Mouse (Mus musculus) layer of hippocampus, adult 8-10 months (tissue): ENCODE results near the gene Ahsa1. TPM values are rescaled to one million over a fixed set of nuclear protein-coding genes. Genes with fewer than 3 reads are reported as not detected.
A peak's percentile ranks its signal among the peaks of the same experiment; 100 is the strongest.
"Not testable (repeated sequence)": the region's sequence is repeated elsewhere in the genome, so short reads cannot be mapped to it uniquely, and the experiment has no call there.

ENCODE experiments used
- DNase-seq, 2 experiments: peaks; one replicate each; pipeline ENCODE4 v3.0.0; 2022; ENCODE audit warnings: low spot score in 2 of 2
- total RNA-seq, 4 experiments: library from RNA; stranded (reverse); gene quantifications; 2 replicates each; pipeline ENCODE4 v1.2.4; 2022

Ahsa1 gene
- total RNA-seq: 100 to 1,000 TPM; 150 to 192 (median 175) TPM

- DNase-seq: peak; percentile 93 to 95
These were observed at the start of gene Ahsa1, which contains the start of gene Vipas39 for GRCm38 (mm10) chr12:87266108-87266826. Ahsa1 (plus strand) TSS chr12:87266479. Vipas39 (minus strand) TSS chr12:87266256.

GRCm38 (mm10) chr12:87217596-87217995 lies 48.7 kb upstream of the Ahsa1 start:
- no peak for DNase-seq

- no peak for DNase-seq
These were observed 46.9 kb upstream of the Ahsa1 start for GRCm38 (mm10) chr12:87219362-87219761.

DNA sequence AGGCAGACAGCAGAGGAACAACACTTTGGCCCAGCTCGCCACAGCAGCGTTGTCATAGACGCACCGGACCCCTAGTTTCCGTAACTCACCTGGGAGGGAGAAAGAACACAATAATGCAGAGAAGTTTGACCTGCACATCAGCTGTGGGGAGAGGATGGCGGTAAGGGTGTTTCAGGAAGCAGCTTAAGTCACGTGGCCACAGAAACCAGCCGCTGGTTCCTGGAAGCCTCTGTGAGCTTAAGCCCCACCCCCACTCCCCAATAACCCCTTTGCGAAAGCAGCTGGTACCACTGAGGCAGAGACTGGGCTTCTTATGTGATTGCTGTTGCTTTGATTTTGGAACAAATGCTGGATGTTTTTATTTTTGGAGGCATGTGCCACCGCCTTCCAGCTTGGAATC lies 41.3 kb upstream of the Ahsa1 start:
- DNase-seq: no peak

DNA sequence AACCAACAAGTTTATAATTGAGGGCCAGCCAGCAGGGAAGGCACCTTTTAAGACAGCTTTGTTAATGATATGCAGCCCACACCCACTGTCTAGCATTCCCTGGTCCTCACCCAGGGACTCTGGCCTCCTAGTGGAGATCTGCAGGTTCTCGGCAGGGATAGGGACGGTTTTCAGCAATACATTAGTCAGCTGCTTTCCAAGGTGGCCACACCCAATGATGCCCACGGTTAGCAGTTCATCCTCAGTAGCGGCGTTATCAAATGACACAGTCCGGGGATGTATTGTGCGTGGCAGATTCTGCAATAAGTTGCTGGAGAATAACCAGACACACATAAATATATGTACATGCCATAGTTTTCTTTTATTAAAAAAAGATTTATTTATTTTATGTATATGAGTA lies 39.5 kb upstream of the Ahsa1 start:
- no peak for DNase-seq

DNA sequence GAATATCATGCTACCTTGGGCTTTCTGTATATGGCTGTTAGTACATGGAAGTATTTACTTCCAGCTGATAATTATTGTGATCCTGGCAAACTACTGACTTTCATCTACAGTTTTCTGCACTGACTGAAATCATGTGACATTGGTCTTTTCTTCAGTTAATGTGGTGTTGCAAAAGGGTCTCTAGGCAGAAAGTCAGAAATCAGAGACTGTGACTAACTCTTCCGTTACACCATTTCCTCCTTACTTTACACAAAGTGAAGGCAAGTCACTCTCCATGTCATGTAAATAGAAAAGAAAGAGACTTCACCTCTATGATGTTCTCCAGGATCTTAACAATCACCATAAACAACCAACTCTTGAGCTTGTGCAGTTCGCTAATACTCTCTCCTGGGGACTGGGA lies 36.6 kb upstream of the Ahsa1 start:
- DNase-seq: no peak

DNA sequence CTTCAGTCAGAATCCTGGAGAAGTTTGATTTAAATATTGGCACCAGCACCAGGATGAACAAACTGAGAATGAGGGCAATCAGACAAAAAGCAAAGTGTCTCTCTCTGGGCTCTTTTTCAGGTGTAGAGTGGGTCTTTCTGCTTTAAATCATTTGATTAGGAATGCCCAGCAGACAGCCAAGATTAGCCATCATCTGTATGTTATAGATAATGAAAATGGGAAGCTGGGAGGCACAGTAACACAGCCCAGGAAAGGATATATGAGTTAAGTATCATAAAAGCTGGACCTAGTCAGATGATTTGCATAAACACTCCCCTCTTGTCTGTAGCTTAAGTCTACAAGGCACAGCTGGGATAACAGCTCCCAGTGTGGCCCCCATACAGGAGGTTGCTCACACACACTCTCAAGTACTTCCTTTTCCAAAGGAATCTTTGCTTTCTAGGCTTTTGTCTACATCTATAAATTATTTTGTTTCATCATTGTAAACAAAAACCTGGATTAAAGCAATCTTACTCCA lies 35.8 kb upstream of the Ahsa1 start:
- no peak for DNase-seq

- no peak for DNase-seq
These were observed 29.3 kb upstream of the Ahsa1 start for GRCm38 (mm10) chr12:87236882-87237483.

DNA sequence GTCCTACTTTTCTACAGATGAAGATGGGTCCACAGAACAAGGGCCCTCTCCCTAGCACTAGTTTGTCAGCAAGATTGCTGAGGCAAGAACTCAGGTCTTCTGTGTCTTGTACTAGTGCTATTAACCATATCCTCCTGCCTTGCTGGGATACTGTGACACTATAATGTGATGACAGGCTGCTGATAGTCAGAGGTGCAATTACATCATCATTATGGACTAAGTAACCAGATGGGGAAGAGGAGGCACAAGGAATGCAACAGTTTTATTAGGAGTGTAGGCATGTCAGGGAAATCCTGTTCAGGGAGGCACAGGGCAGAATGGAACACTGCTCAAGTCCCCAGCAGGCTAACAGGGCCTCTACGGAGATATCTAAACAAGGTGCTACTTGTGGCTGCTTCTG lies 27.6 kb upstream of the Ahsa1 start, which contains the start of gene Noxred1:
Gene Noxred1 (minus strand): TSS at position 101 of the 400 bp plus-strand sequence.
- DNase-seq: no peak

- DNase-seq: no peak
These were observed 16.1 kb upstream of the Ahsa1 start for GRCm38 (mm10) chr12:87250161-87250560.

- DNase-seq: no peak
These were observed 12.4 kb upstream of the Ahsa1 start for GRCm38 (mm10) chr12:87253878-87254277.

DNA sequence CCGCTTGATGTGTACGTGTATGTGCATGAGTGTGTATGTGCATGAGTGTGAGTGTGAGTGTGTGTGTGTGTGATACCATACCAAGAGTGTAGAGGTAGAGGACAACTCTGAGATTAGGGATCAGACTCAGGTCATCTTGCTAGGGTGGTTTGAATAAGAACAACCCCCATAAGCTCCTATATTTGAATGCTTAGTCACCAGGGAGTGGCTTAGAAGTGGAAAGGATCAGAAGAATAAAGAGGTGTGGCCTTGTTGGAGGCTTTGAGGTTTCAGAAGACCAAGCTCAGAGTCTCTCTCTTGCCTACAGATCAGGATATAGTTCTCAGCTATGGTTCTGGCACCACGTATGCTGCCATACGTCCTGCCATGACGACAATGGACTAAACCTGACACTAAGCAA lies 9.7 kb upstream of the Ahsa1 start:
- no peak for DNase-seq

DNA sequence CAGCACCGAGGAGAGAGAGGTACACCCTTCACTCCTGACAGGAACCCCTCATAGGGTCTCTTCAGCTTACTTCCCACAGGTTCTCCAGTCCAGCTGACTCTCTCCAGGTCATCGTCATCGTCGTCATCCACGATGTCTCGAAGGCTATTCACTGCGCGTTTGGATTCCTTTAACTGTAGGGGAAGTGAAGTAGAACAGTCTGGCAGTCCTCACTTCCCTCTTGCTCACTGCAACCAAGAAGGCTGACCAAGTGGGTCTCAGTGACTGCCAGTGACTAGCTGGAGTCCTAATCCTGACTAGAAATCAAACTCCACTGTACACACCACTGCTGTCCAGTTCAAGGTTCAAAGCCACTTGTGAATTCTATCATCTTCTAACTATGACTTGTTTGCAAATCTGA lies 5.7 kb upstream of the Ahsa1 start:
- DNase-seq: no peak

- no peak for DNase-seq
These were observed 835 bp upstream of the Ahsa1 start for GRCm38 (mm10) chr12:87265444-87265843.

DNA sequence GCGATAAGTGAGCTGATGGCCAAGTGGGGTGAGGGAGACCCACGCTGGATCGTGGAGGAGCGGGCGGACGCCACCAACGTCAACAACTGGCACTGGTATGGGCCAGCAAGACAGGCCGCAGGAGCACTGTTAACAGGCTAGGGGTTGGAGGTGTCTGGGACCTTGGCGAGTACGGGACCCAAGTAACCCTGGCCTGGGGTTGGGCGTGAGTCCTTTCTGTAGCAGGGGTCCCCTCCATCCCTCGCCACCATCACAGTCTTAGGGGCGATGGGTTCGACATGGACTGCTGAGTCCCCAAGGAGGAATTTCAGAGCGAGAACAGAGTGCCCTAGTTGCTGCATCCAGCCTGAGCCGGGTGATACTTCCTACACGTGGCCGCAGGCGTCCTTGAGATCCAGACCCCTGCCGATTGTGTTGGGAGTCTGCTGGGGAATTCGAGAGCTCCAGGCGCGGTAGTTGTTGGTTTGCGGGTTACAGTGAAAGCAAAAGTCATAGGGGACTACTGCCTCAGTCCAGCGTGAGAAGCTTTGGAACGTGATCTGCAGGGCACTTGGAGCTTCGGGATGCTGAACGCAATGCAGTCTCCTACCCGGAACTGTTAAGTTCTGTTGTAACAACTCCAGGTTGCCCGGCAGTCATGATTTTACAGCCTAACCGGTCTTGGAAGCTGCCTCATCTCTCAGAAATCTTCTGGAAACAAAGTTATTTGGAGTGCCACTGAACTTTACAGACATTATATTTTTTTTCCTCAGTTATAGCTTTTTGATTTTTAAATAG lies 736 bp downstream of the Ahsa1 start:
- DNase-seq: no peak

GRCm38 (mm10) chr12:87267682-87268081 lies 1.4 kb downstream of the Ahsa1 start:
- no peak for DNase-seq

DNA sequence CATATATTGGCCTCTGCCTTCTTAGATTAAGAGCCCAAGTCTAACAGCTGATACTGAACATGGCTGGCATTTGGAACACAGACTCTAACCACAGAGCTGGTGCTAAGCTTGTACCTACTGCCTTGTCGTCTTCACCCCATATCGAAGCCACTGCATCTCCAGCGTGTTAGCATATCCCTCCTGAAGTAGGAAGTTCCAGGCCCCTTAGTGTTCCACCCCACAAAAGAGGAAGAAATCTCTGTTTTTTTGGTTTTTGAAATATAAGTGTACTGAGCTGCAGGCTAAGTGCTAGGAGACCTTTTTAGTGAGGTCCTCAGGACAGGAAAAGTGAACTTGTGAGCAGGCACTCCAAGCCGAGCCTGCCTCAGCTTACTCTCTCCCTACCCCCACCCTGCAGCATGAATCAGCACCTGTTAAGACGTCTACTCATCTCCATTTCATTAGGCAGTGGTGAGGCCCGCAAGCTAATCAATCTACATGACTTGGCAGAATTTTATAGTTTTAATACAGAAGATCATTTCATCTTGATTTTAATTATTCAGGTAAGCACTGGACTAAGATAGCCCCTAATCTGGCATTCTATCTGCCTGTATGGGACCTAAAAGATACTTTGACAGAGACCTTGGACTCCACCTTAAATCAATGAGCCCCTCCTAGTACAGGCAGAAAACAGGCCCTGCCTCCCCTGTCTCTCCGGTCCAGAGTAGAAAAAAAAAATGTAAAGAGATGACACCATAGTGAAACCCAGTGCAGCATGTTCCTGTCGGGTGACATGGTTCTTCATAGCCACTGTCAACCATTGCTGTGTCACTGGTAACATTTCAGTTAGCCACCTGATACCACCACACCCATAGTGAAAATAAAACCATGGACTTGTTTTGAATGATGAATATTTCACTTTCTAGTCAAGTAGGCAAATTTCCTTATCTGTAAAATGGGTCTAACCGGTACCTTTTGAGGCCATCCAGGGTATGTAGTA lies 8.9 kb downstream of the Ahsa1 start:
- no peak for DNase-seq

DNA sequence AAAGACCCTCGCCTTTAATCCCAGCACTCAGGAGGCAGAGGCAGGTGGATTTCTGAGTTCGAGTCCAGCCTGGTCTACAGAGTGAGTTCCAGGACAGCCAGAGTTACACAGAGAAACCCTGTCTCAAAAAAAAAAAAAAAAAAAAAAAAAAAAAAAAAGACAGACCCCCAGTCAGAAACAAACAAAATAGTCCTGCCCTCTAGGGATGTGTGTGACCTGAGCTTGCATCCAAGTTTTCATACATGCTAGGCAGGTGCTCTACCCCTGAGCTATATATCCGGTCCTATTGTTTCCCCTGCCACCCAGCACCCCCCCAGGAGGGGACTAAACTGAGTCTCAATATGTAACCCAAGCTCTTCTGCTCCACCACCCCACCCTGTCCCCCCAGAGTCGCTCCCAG lies 11.0 kb downstream of the Ahsa1 start:
- DNase-seq: not testable (repeated sequence)

- no peak for DNase-seq
These were observed 11.9 kb downstream of the Ahsa1 start for GRCm38 (mm10) chr12:87278118-87278730.

- DNase-seq: no peak
These were observed 13.1 kb downstream of the Ahsa1 start for GRCm38 (mm10) chr12:87279350-87279749.
